Mouse (Mus musculus): ENCODE data around the gene Mlxip. TPM values are rescaled to one million over a fixed set of nuclear protein-coding genes. Genes with fewer than 3 reads are reported as not detected.

The Mlxip gene
- polyA plus RNA-seq, 1 experiment from 2014 or later: 3.5 TPM

DNA sequence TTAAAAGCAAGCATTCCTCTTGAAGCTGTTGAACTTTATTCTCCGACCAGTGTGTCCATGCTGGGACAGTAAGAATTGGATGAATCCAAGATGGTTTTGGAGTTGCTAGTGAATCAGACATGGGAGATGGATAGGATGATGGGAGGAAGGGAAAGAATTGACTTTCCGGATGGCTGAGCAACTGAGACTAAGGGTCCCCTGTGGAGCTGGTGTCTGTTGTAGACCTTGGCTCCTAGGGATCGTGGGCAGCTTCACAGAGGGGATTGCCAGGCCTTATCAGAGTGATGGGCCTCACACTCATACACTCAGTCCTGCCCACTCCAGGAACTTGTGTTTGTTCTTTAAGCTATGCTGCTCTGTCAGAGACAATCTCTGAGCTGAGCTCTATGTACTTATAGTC is 13.6 kb downstream of the Mlxip start:
- H3K4me3 ChIP-seq (replicated peaks): no peak overlapping the region
- peaks cover 8% of the 10 kb centered on the region; the same call in 1 of the 2 replicates for H3K36me3 ChIP-seq (replicated peaks)
- H3K4me2 ChIP-seq: no peak overlapping the region
- ATAC-seq (ENCODE audit: insufficient read depth): no peak
- 57% methylated on average over 3 of the region's 3 CpGs for WGBS (ENCODE audit: insufficient replicate concordance)
- H3K9ac ChIP-seq: no peak overlapping the region
- H3K4me1 ChIP-seq (replicated peaks): peaks cover 7% of the 10 kb centered on the region
- H3K27ac ChIP-seq (replicated peaks): no peak overlapping the region
- no peaks in the 10 kb centered on the region for H3K9me3 ChIP-seq (replicated peaks)
- H3K27me3 ChIP-seq: no peaks in the 10 kb centered on the region

DNA sequence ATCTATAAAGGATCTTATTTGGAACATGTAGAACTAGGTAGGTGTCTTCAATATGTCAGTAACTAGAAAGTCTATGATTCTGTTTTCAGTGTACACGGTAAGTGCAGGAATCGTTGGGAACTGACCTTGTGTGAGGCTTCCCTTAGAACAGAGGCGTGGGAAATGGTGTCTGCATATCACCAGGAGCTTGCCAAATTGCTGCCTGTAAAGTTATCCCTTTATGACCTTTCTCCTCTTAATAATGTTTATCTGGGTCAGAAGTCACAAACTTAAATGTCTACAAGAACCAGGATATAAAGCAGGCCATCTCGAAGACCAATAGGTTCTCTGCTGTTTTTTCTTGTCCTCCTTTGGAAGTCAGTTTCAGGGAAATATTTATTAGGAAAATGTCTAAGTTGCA is 17.6 kb downstream of the Mlxip start:
- Histone ChIP-seq H3K27me3 (no peaks in the 10 kb centered on the region), H3K9me3 (replicated peaks) (no peaks in the 10 kb centered on the region), H3K36me3 (replicated peaks) (peaks cover 8% of the 10 kb centered on the region; the same call in 1 of the 2 replicates), H3K4me2 (no peak overlapping the region), H3K27ac (replicated peaks) (no peak overlapping the region), H3K9ac (no peak overlapping the region), H3K4me1 (replicated peaks) (peaks cover 25% of the 10 kb centered on the region), H3K4me3 (replicated peaks) (no peak overlapping the region)
- ATAC-seq (ENCODE audit: insufficient read depth): no peak
- WGBS (ENCODE audit: insufficient replicate concordance): 74% methylated on average over 4 of the region's 4 CpGs

DNA sequence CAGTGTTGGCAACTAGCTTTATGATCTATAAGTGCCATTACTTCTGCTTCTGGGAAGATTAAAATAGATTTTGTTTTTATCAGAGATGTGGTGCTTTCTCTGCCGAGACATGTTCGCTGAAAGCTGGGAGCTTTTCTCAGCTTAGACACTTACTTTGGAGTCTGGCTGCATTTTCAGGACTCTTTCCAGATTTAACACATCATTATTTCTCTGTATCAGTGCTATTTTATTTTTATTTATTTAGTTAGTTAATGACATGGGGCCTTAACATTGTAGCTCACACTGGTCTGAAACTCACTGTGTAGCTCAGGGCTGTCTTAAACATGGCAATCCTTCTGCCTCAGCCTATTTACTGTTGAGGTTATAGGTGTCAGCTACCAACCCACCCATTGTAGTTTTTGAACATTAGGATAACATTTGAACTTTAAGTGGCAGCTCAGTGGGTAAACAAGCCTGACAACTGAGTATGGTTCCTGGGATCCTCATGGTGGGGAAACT is 19.3 kb downstream of the Mlxip start:
- Histone ChIP-seq H3K27ac (replicated peaks) (no peak overlapping the region), H3K9ac (no peak overlapping the region), H3K36me3 (replicated peaks) (peaks cover 8% of the 10 kb centered on the region; the same call in 1 of the 2 replicates), H3K4me3 (replicated peaks) (no peak overlapping the region), H3K4me1 (replicated peaks) (peaks cover 24% of the 10 kb centered on the region), H3K9me3 (replicated peaks) (no peaks in the 10 kb centered on the region), H3K27me3 (no peaks in the 10 kb centered on the region), H3K4me2 (no peak overlapping the region)
- WGBS (ENCODE audit: insufficient replicate concordance): 50% methylated on average over 2 of the region's 2 CpGs
- no peak for ATAC-seq (ENCODE audit: insufficient read depth)

DNA sequence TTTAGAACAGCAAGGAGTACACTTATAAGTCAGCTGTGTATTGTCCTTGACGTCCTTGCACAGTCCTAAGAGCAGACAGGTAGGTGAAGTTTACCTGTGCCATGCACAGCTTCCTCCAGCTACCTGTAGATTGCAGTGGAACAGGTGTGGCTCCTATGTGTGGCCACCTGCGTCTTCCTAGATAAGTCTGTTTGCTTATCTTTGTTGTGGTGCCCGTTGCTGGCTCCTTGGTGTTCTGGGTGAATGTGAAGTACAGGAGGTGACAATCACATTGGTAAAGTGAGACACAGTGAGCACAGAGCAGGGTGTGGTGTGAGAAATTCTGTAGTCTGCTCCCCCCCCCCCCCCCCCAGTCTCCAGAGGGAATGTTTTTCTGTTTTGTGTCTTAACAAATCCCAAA is 21.6 kb downstream of the Mlxip start:
- no peak overlapping the region for H3K9ac ChIP-seq
- H3K27me3 ChIP-seq: no peaks in the 10 kb centered on the region
- no peak overlapping the region for H3K27ac ChIP-seq (replicated peaks)
- no peak overlapping the region for H3K4me3 ChIP-seq (replicated peaks)
- WGBS (ENCODE audit: insufficient replicate concordance): 26% methylated on average over 3 of the region's 3 CpGs
- no peak; the same call in 1 of the 2 replicates for ATAC-seq (ENCODE audit: insufficient read depth)
- H3K4me1 ChIP-seq (replicated peaks): peaks cover 24% of the 10 kb centered on the region
- H3K36me3 ChIP-seq (replicated peaks): no peaks in the 10 kb centered on the region
- no peak overlapping the region for H3K4me2 ChIP-seq
- no peaks in the 10 kb centered on the region for H3K9me3 ChIP-seq (replicated peaks)

DNA sequence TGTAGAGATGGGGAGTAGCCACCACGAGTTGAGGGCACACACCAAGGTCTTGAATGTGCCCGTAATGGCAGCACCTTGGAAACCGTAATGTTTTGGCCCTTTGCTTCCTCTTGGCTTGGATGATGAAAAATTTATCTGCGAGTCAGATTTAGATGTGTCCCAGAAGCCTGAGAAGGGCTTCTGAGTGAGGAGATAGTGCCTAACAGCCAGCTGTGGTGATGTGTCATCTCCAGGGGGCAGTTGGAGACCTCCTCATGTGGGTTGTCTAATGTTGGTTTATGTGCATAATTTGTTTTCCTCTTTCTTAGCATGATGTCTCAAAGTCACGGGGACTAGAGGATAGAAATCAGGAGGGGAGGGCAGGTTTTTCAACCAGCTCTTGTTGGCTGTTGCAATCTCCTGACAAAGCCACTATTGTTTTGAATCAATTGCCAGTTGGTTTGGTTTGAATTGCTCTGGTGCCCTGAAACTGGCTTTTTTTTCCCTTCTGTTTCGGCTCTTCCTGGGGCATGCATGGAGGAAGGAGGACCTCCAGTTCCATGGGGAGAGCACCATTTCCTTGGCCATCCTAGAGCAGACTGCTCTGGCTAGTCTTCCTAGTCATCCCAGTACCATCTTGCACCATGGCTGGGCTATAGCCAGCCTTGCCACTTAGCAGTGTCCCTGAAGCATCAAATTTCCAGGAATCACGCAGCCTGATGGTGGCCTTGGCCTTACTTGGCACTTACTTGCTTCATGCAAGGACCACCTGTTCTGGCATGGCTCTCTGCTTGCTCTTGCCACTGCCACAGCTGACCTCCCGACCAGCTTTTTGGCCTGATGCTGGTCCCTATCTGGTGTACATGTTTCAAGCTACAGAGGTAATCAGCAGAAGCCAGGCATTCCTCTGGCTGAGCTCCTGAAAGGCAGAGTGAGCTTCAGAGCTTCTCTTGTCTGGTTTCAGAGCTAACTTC is 22.2 kb downstream of the Mlxip start:
- no peak overlapping the region for H3K9ac ChIP-seq
- H3K4me1 ChIP-seq (replicated peaks): peaks cover 24% of the 10 kb centered on the region
- H3K27ac ChIP-seq (replicated peaks): no peak overlapping the region
- no peak for ATAC-seq (ENCODE audit: insufficient read depth)
- no peak overlapping the region for H3K4me2 ChIP-seq
- 56% methylated on average over 8 of the region's 8 CpGs for WGBS (ENCODE audit: insufficient replicate concordance)
- no peaks in the 10 kb centered on the region for H3K27me3 ChIP-seq
- no peaks in the 10 kb centered on the region for H3K9me3 ChIP-seq (replicated peaks)
- H3K4me3 ChIP-seq (replicated peaks): no peak overlapping the region
- no peaks in the 10 kb centered on the region for H3K36me3 ChIP-seq (replicated peaks)

DNA sequence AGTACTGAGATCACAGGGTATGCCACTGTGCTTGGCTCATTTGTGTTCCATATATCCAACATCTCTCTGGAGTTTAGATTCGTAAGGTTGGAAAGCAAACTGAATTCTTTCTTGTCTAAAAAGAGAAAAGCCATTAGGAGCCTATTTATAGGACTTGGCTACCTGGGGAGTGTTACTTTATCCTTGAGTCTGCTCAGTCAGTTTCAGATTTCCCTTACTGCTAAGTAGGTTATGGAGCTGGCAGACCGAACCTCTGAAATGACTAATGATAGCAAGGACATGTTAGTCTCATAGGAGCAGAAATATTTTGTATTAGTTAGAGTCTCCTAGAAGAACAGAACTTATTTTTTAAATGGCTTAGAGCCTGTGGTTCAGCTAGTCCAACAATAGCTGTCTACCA is 29.3 kb downstream of the Mlxip start:
- Histone ChIP-seq H3K4me3 (replicated peaks) (no peak overlapping the region), H3K27ac (replicated peaks) (no peak overlapping the region), H3K36me3 (replicated peaks) (no peaks in the 10 kb centered on the region), H3K4me2 (no peak overlapping the region), H3K4me1 (replicated peaks) (no peaks in the 10 kb centered on the region), H3K9ac (no peak overlapping the region), H3K27me3 (no peaks in the 10 kb centered on the region), H3K9me3 (replicated peaks) (no peaks in the 10 kb centered on the region)
- 65% methylated on average over 2 of the region's 2 CpGs for WGBS (ENCODE audit: insufficient replicate concordance)
- ATAC-seq (ENCODE audit: insufficient read depth): no peak

DNA sequence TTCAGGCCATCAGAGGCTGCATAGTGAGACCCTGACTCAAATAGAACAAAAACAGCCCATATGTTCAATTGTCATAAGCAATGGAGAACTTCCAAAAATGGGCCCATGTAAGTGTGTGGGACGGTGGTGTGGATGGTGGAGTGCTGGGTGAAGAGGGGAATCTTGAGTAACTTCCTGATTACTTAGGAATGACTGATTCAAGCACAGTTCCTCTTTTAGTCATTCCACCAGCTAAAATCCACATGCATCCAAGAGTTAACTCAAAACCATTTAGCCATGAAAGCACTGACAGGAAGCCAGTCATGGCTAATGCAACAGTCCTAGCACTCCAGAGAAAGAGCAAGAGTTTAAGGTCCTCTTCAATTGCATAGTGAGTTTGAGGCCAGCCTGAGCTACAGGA is 33.0 kb downstream of the Mlxip start:
- no peaks in the 10 kb centered on the region for H3K4me1 ChIP-seq (replicated peaks)
- H3K4me2 ChIP-seq: no peak overlapping the region
- H3K27ac ChIP-seq (replicated peaks): no peak overlapping the region
- no peaks in the 10 kb centered on the region for H3K36me3 ChIP-seq (replicated peaks)
- ATAC-seq (ENCODE audit: insufficient read depth): no peak
- H3K9me3 ChIP-seq (replicated peaks): no peaks in the 10 kb centered on the region
- H3K9ac ChIP-seq: no peak overlapping the region
- 62% methylated on average over 1 of the region's 1 CpGs for WGBS (ENCODE audit: insufficient replicate concordance)
- no peaks in the 10 kb centered on the region for H3K27me3 ChIP-seq
- H3K4me3 ChIP-seq (replicated peaks): no peak overlapping the region

DNA sequence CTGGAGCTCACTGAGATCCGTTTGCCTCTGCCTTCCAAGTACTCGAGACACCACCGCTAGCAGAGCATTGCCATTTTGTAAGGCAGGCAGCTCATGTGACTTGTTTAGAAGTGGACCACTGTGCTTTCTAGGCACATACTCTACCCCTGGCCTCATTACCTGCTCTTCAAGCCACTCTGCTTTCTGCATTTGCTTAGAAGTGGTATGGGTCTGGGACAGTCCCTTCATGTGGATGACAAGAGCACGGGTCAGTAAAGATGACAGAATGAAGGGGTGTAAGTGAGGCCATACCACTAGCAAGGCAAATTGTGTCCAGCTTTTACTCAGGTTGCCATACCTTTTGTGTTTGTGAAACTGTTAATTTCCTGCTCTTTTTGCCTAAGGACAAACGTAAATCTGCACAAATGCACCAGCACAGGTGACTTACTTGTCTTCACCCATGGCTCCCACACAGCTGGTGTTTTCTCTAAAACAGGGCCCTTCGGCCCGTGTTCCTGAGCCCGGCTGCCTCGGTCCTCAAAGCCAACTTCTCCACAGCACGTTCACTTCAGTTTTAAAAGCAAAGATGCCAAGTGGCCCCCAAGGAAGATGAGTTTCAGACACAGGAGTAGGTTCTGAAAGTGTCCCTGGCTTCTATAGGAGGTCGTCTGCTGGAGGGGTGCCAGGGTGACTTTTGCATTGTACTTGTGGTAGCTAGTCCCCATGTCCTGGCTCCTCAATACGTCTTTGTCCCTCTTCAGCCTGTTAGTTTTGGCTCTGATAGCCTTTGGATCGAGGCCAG is 37.1 kb downstream of the Mlxip start:
- Histone ChIP-seq H3K9ac (no peak overlapping the region), H3K36me3 (replicated peaks) (no peaks in the 10 kb centered on the region), H3K4me1 (replicated peaks) (peaks cover 13% of the 10 kb centered on the region; the same call in 1 of the 2 replicates), H3K4me2 (no peak overlapping the region), H3K27me3 (no peaks in the 10 kb centered on the region), H3K4me3 (replicated peaks) (no peak overlapping the region), H3K27ac (replicated peaks) (no peak overlapping the region), H3K9me3 (replicated peaks) (no peaks in the 10 kb centered on the region)
- no peak for ATAC-seq (ENCODE audit: insufficient read depth)
- 70% methylated on average over 13 of the region's 13 CpGs for WGBS (ENCODE audit: insufficient replicate concordance)

DNA sequence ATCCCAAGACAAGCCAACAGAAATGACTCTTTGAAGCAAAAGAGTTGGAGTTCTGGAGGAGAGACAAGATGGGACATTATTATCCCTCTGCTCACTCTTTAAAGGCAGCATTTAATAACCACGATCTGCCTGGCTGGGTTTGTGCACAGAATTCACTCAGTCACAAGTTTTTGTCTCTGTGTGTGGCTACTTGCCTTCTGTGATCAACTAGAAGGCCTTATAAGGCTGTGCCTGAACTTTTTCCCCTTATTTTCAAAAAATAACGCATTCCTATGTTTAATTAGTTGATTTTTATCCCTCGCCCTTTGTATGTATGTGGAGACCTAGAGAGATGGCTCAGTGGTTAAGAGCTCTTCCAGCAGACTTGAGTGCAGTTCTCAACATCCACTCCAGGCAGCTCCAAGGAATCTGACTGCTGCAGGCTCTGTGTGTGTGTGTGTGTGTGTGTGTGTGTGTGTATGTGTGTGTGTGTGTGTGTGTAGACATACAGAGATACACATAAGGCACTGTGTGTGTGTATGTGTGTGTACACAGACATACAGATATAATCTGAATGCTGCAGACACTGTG is 37.8 kb downstream of the Mlxip start:
- Histone ChIP-seq H3K36me3 (replicated peaks) (no peaks in the 10 kb centered on the region), H3K27ac (replicated peaks) (no peak overlapping the region), H3K27me3 (no peaks in the 10 kb centered on the region), H3K4me2 (no peak overlapping the region), H3K9ac (no peak overlapping the region), H3K9me3 (replicated peaks) (no peaks in the 10 kb centered on the region), H3K4me1 (replicated peaks) (peaks cover 13% of the 10 kb centered on the region; the same call in 1 of the 2 replicates), H3K4me3 (replicated peaks) (no peak overlapping the region)
- no peak for ATAC-seq (ENCODE audit: insufficient read depth)
- WGBS (ENCODE audit: insufficient replicate concordance): 79% methylated on average over 3 of the region's 3 CpGs

DNA sequence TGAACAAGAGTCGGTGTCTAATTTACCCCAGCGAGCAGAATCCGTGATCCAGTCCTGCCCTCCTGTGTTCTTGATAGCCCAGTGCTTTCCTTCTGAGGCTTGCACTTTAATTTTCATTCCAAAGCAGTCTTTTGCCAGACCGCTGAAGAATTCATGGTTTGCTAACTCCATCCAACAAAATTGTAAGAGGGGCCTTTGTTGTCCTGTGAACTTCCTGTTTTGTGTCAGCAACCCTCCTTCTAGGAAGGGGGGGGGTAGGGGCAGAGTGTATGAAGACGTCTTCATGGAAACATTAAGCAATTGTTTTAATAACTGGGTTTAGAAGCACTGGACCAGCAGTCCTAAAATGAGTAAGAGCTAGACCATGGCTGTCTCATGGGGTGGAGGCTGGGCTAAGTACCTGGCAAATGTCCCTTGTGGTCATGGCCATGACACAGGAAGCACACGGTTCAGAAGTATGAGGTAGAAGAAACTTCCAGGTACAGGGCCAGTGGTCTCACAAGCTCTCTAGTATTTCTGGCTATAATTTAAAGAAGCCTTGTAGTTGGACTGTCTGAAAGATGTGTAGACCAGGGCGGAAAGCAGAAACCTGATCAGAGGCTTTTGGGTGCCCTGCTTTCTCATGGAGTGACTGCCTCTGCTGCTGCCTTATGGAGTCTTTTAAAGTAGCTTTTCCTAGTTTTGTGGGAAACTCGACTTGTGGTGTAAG is 41.6 kb downstream of the Mlxip start:
- Histone ChIP-seq H3K4me3 (replicated peaks) (no peak overlapping the region), H3K27ac (replicated peaks) (no peak overlapping the region), H3K4me1 (replicated peaks) (peaks cover 13% of the 10 kb centered on the region; the same call in 1 of the 2 replicates), H3K9me3 (replicated peaks) (no peaks in the 10 kb centered on the region), H3K9ac (no peak overlapping the region), H3K4me2 (no peak overlapping the region), H3K36me3 (replicated peaks) (no peaks in the 10 kb centered on the region), H3K27me3 (no peaks in the 10 kb centered on the region)
- 44% methylated on average over 8 of the region's 8 CpGs for WGBS (ENCODE audit: insufficient replicate concordance)
- no peak for ATAC-seq (ENCODE audit: insufficient read depth)

All from liver, embryonic 15.5 days (tissue).